Mouse (Mus musculus): ENCODE results near the gene Zdhhc13. TPM values are rescaled to one million over a fixed set of nuclear protein-coding genes. Genes with fewer than 3 reads are reported as not detected.

The Zdhhc13 gene
- polyA plus RNA-seq (2014; fragmentation: Illumina TruSeq; extraction: RNeasy Lipid Tissue Mini Kit (QIAGEN cat#74804); ENCODE audit: low read depth, low replicate concordance): 13.0 TPM

DNA sequence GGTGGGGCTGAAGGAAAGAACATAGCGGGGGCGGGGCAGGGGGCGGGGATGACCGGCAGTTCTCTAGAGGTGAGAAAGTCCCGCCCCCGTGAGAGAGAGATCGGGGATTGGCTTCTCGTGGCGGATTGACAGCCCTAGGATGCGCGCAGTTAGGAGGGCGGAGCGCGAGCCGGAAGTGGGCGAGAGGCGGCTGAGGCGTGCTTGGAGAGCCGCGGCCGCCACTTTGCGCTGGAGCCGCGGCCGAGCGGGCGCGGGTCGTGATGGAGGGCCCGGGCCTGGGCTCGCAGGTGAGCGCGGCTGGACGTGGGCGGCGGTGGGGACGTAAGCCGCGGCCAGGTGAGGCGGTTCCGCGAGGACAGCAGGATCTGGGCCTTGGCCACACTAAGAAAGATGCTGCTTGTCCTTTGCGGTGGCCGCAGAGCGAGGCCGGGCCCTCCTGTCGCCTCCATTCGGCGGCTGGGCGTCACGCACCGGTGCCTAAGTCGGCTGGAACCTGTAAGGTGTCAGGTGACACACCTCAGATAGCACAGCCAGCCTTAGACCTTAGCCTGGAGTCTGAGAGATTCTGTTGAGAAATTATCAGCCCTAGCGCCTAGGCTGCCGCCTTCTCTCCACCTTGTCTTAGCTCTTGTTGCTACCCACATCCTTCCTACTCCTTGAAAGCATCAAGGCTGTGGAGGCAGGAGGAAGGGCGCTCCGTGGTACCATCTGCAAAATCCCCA is at the start of gene Zdhhc13:
TSS of gene Zdhhc13 (plus strand) at position 153 of the 722 bp plus-strand sequence.

DNA sequence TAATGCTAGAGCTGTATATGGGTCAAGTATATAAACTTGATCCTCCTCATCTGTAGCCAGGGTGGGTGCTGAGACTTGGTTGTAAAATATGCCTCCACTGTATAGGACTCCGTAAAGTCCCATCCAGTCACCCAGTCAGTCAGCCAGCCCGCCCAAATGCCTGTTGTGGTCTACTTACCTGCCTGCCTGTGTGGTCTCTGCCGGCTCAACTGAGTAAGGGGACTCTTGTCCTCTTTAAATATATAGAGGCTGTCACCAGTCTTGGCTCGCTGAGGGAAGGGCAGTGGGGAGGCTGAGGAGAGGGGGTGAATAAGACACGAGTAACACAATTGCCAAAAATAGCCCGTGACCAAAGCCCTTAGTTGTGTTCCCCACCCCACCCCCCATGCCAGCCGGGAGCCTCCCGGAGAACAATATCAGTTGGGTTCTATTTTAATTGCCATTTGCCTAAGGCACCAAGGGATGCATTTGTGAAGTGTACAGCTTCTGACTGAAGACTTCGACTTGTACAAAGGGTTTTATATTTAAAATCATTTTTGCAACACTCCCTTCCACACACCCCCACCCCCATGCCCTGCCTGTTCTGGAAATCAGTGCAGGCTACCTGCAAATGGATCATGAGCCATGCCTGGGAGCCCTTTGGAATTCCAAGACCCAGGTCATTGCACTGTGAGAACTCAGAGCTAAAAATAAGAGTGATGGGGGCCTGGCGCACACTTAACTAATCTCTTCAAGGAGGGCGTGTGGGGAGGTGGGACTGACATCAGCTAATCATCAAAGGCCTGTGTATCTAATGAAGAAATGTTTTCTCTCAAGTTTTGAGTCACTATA is 59.2 kb downstream of the Zdhhc13 start, which contains the start of gene Csrp3:
TSS of gene Csrp3 (minus strand) at position 214 of the 831 bp plus-strand sequence.

Other genes with a start within 250 kb of the Zdhhc13 start
- not detected for gene Mrgprb2, start 230.9 kb upstream of the Zdhhc13 start, polyA plus RNA-seq (2014; fragmentation: Illumina TruSeq; extraction: RNeasy Lipid Tissue Mini Kit (QIAGEN cat#74804); ENCODE audit: low read depth, low replicate concordance)
- gene Mrgprb3, start 145.2 kb upstream of the Zdhhc13 start, polyA plus RNA-seq (2014; fragmentation: Illumina TruSeq; extraction: RNeasy Lipid Tissue Mini Kit (QIAGEN cat#74804); ENCODE audit: low read depth, low replicate concordance): not detected
- gene Csrp3, start 59.0 kb downstream of the Zdhhc13 start, polyA plus RNA-seq (2014; fragmentation: Illumina TruSeq; extraction: RNeasy Lipid Tissue Mini Kit (QIAGEN cat#74804); ENCODE audit: low read depth, low replicate concordance): 2,509 TPM
- 0.45 TPM for gene E2f8, start 92.6 kb downstream of the Zdhhc13 start, polyA plus RNA-seq (2014; fragmentation: Illumina TruSeq; extraction: RNeasy Lipid Tissue Mini Kit (QIAGEN cat#74804); ENCODE audit: low read depth, low replicate concordance)
- gene Nav2, start 119.7 kb downstream of the Zdhhc13 start, polyA plus RNA-seq (2014; fragmentation: Illumina TruSeq; extraction: RNeasy Lipid Tissue Mini Kit (QIAGEN cat#74804); ENCODE audit: low read depth, low replicate concordance): 18.3 TPM

Data from heart, adult 10 weeks (tissue).